Comparison of ENCODE assay signal across 17 mouse cellular contexts in genomic region chr5:4866099-4866498, GRCm38 (mm10).
DNase-seq lines count a peak whose midpoint lies in the region; ATAC-seq and TF ChIP-seq lines count a peak whose summit lies in the region.
"Had no signal": no experiment of that assay in that cellular context is flagged by ENCODE, and none has a peak within 500 bp of the region (broad histone marks: within the 10 kb centered on the region; RNA-seq: fewer than 3 reads in every experiment).

No protein-coding gene starts in this region.

- H3K36me3 ChIP-seq in embryonic facial prominence, embryonic 13.5 days: no peaks in the 10 kb centered on the region
- H3K36me3 ChIP-seq in embryonic facial prominence, embryonic 10.5 days (replicated peaks): no peaks in the 10 kb centered on the region
- no peaks in the 10 kb centered on the region for H3K36me3 ChIP-seq in kidney, embryonic 15.5 days
- no peaks in the 10 kb centered on the region for H3K36me3 ChIP-seq in lung, embryonic 14.5 days (ENCODE audit: insufficient read depth)
- no peaks in the 10 kb centered on the region for H3K36me3 ChIP-seq in embryonic facial prominence, embryonic 15.5 days
- H3K36me3 ChIP-seq: forebrain, embryonic 15.5 days; hindbrain, embryonic 13.5 days had no signal

- H3K4me2 ChIP-seq in embryonic facial prominence, embryonic 13.5 days: no peak overlapping the region
- no peak overlapping the region for H3K4me2 ChIP-seq in kidney, embryonic 15.5 days
- H3K4me2 ChIP-seq in lung, embryonic 14.5 days: no peak overlapping the region
- H3K4me2 ChIP-seq in embryonic facial prominence, embryonic 15.5 days (replicated peaks): no peak overlapping the region
- H3K4me2 ChIP-seq: forebrain, embryonic 15.5 days; hindbrain, embryonic 13.5 days had no signal

- H3K4me3 ChIP-seq in embryonic facial prominence, embryonic 13.5 days: no peak overlapping the region
- no peak overlapping the region for H3K4me3 ChIP-seq in embryonic facial prominence, embryonic 10.5 days
- no peak overlapping the region for H3K4me3 ChIP-seq in kidney, embryonic 15.5 days (replicated peaks)
- H3K4me3 ChIP-seq in lung, embryonic 14.5 days (ENCODE audit: low read depth, low read length): no peak overlapping the region
- H3K4me3 ChIP-seq in embryonic facial prominence, embryonic 15.5 days (replicated peaks): no peak overlapping the region
- H3K4me3 ChIP-seq: forebrain, embryonic 15.5 days; heart, adult 2 months; hindbrain, embryonic 13.5 days had no signal

- H3K4me1 ChIP-seq in embryonic facial prominence, embryonic 13.5 days: peaks cover 14% of the 10 kb centered on the region
- peaks cover 44% of the 10 kb centered on the region for H3K4me1 ChIP-seq in embryonic facial prominence, embryonic 10.5 days
- peaks cover 30% of the 10 kb centered on the region for H3K4me1 ChIP-seq in kidney, embryonic 15.5 days
- H3K4me1 ChIP-seq in lung, embryonic 14.5 days (ENCODE audit: insufficient read depth): peaks cover 10% of the 10 kb centered on the region
- 0 out of 2 replicates have a peak, but pooled peaks cover 3% of the 10 kb centered on the region for H3K4me1 ChIP-seq in embryonic facial prominence, embryonic 15.5 days

- H3K9me3 ChIP-seq in embryonic facial prominence, embryonic 13.5 days: no peaks in the 10 kb centered on the region
- no peaks in the 10 kb centered on the region for H3K9me3 ChIP-seq in embryonic facial prominence, embryonic 10.5 days
- no peaks in the 10 kb centered on the region for H3K9me3 ChIP-seq in kidney, embryonic 15.5 days (replicated peaks)
- no peaks in the 10 kb centered on the region for H3K9me3 ChIP-seq in lung, embryonic 14.5 days (ENCODE audit: low read depth, low read length)
- no peaks in the 10 kb centered on the region for H3K9me3 ChIP-seq in embryonic facial prominence, embryonic 15.5 days (replicated peaks)
- H3K9me3 ChIP-seq: forebrain, embryonic 15.5 days; hindbrain, embryonic 13.5 days had no signal

- ATAC-seq in embryonic facial prominence, embryonic 13.5 days (ENCODE audit: insufficient number of reproducible peaks, insufficient read depth, low FRiP score, low TSS enrichment, low read depth): no peak
- ATAC-seq in kidney, embryonic 15.5 days (replicated peaks; ENCODE audit: low FRiP score): peak; percentile 66
- ATAC-seq in lung, embryonic 14.5 days (ENCODE audit: insufficient read depth): no peak
- no peak for ATAC-seq in embryonic facial prominence, embryonic 15.5 days (ENCODE audit: insufficient number of reproducible peaks, low FRiP score, low TSS enrichment, low read depth)
- ATAC-seq: forebrain, embryonic 15.5 days had no signal

- no peak overlapping the region for H3K9ac ChIP-seq in embryonic facial prominence, embryonic 13.5 days
- no peak overlapping the region for H3K9ac ChIP-seq in kidney, embryonic 15.5 days
- no peak overlapping the region for H3K9ac ChIP-seq in lung, embryonic 14.5 days
- H3K9ac ChIP-seq in embryonic facial prominence, embryonic 15.5 days: no peak overlapping the region
- H3K9ac ChIP-seq: forebrain, embryonic 15.5 days; hindbrain, embryonic 13.5 days had no signal

- no peaks in the 10 kb centered on the region for H3K27me3 ChIP-seq in embryonic facial prominence, embryonic 13.5 days
- no peaks in the 10 kb centered on the region for H3K27me3 ChIP-seq in embryonic facial prominence, embryonic 10.5 days (replicated peaks; ENCODE audit: low read depth, poor library complexity, severe bottlenecking)
- H3K27me3 ChIP-seq in kidney, embryonic 15.5 days: no peaks in the 10 kb centered on the region
- no peaks in the 10 kb centered on the region for H3K27me3 ChIP-seq in lung, embryonic 14.5 days (ENCODE audit: insufficient read depth, low read length)
- no peaks in the 10 kb centered on the region for H3K27me3 ChIP-seq in embryonic facial prominence, embryonic 15.5 days
- H3K27me3 ChIP-seq: forebrain, embryonic 15.5 days had no signal

- TF ChIP-seq CTCF in lung, embryonic 14.5 days (IDR thresholded peaks at IDR 0.05; ENCODE audit: low read depth): no peak

- WGBS in embryonic facial prominence, embryonic 13.5 days: 42% methylated on average over 1 of the region's 1 CpGs
- 65% methylated on average over 1 of the region's 1 CpGs for WGBS in embryonic facial prominence, embryonic 10.5 days
- WGBS in kidney, embryonic 15.5 days: 32% methylated on average over 1 of the region's 1 CpGs
- WGBS in lung, embryonic 14.5 days: 55% methylated on average over 1 of the region's 1 CpGs
- WGBS in embryonic facial prominence, embryonic 15.5 days: 45% methylated on average over 1 of the region's 1 CpGs

- H3K27ac ChIP-seq in embryonic facial prominence, embryonic 13.5 days: peak overlapping the region; percentile 22; the same call in 1 of the 2 replicates
- H3K27ac ChIP-seq in embryonic facial prominence, embryonic 10.5 days (replicated peaks): no peak overlapping the region
- peak overlapping the region; percentile 72 for H3K27ac ChIP-seq in kidney, embryonic 15.5 days
- H3K27ac ChIP-seq in lung, embryonic 14.5 days (ENCODE audit: low read depth): no peak overlapping the region
- peak overlapping the region; percentile 28; the same call in 1 of the 2 replicates for H3K27ac ChIP-seq in embryonic facial prominence, embryonic 15.5 days (replicated peaks)
- H3K27ac ChIP-seq: forebrain, embryonic 15.5 days; heart, adult 2 months; hindbrain, embryonic 13.5 days had no signal

- DNase-seq in embryonic facial prominence, embryonic 10.5 days (ENCODE audit: low spot score): no peak
- no peak for DNase-seq in kidney, adult 11 months
- peak; percentile 48 for DNase-seq in lung, embryonic 14.5 days
- no peak for DNase-seq in lung, postnatal 4 days
- no peak for DNase-seq in adrenal gland, adult (ENCODE audit: inconsistent age in 2 of 2, low spot score in 1 of 2)
- DNase-seq: adrenal gland, postnatal 25 days; cerebellum, adult 9-10 months; gastrocnemius, postnatal 25 days; heart, adult 2 months; lung, postnatal 36 days; right cerebral cortex, postnatal 4 days; thymus, postnatal 25 days had no signal

Comparison
In these comparisons a context has a peak if more than half of its experiments do, and no peak if none do; other contexts are left out.
1. H3K27ac ChIP-seq: peak in embryonic facial prominence, embryonic 13.5 days (single experiment), kidney, embryonic 15.5 days (single experiment) and embryonic facial prominence, embryonic 15.5 days (single experiment); none in embryonic facial prominence, embryonic 10.5 days (single experiment) and lung, embryonic 14.5 days (single experiment).